Mouse (Mus musculus) thymus, postnatal 36 days (tissue): ENCODE results near the gene Hspb7.

Experiments
- DNase-seq, 2 experiments: peaks; one replicate each; pipeline ENCODE4 v3.0.0; 2022; ENCODE audit warnings: mixed read lengths in 2 of 2

The Hspb7 gene

DNA sequence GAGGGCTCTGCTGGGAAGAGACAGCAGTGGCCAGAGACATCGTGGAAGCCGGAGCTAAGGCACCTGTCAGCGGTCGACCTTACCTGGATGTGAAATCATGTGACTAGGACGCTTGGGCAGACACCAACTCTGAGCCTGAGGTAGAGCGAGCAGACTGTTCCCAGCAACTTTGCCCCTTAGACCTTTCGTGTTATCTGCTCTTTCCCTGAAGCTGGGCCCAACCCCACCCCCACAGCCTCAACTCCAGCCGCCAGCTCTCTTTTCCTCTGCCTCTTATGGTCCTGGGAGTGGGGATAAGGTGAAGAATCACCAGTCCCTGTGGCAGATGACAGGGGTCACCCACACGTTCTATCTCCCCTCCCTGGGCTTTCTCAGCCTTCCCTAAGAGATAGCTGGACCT, 307 bp downstream of the Hspb7 start:
- no peak for DNase-seq

DNA sequence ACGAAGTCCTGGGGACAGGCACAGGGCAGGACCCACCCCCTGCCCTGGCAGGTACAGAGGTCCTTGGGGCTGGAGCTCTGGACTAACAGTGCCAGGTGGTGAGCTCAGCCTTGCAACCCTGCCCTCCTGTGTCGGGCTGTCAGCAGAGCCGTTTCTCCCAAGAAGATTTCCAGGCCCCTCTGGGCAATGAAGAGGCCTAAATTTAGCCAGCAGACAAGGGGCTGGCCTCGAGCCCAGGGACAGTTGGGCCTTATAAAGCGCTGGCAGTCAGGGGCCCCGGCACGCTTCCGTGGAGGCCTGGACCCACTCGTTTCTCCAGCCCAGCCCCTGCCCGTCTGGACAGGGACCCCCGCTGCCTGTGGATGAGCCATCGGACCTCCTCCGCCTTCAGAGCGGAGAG, 844 bp downstream of the Hspb7 start:
- DNase-seq = no peak

DNA sequence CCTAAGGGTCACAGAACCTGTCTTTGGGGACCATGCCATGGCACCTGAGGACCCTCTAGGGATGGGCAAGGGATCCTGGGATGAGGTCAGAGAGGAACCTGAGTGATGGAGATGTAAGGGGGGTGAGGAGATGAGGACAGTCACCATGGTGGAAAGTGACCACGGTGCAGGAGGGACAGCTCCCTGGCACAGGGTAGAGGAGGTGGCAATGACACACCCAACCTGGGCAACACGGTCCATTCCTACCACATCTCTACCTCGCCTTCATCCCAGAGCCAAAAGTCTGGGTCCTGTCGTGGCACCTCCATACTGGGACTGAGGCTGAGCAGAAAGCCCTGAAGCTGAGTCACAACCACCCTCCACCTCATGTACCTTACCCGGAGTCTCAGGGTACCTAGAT, 2.3 kb downstream of the Hspb7 start:
- DNase-seq = no peak

DNA sequence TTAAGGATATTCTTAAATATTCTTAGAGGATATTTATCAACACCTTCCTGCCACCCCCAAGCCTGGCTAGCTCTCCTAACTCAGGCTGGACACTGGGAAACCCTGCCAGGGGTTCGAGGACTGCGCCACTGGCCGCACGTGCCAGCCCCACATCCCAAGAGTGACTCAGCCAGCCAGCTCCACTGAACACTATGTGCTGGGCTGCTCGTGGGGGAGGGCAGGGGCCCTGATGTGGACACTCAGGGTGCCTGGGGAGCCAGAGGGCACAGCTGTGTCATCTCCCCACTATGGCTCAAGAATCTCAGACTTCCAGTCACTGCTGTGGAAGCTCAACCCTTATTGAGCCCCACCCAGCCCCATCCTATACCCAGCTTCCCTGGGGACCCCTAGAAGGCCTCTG, 2.7 kb downstream of the Hspb7 start:
- no peak for DNase-seq

DNA sequence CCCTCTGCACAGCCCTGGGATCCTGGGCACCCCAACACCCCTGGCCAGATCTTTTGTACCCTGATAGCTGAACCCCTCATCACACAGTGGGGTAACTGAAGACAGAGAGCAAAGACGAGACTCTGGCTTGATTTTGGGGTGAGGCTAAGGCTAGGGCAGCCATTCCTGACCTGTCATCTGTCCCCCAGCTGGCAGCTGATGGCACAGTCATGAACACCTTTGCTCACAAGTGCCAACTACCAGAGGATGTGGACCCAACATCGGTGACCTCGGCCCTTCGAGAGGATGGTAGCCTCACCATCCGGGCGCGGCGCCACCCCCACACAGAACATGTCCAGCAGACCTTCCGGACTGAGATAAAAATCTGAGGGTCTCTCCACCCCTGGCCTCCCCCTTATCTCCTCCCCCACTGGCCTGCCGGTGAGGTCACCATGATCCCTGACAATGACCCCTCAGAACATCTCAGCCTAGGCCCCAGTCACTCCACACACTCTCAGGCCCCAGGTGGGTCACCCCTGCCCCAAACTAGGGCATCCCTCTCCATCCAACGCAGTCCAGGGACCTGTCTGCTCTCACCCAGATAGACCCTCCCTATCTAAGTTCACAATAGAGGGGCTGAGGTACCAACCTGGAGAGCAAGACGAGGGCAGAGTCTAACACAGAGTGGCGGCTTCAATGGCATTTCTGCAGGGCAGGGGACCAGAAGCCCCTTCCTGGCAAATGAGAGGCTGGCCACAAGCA, 3.3 kb downstream of the Hspb7 start:
- DNase-seq = no peak

GRCm38 (mm10) chr4:141425484-141426479, 5.2 kb downstream of the Hspb7 start:
- peak; percentile 33 to 57 for DNase-seq

DNA sequence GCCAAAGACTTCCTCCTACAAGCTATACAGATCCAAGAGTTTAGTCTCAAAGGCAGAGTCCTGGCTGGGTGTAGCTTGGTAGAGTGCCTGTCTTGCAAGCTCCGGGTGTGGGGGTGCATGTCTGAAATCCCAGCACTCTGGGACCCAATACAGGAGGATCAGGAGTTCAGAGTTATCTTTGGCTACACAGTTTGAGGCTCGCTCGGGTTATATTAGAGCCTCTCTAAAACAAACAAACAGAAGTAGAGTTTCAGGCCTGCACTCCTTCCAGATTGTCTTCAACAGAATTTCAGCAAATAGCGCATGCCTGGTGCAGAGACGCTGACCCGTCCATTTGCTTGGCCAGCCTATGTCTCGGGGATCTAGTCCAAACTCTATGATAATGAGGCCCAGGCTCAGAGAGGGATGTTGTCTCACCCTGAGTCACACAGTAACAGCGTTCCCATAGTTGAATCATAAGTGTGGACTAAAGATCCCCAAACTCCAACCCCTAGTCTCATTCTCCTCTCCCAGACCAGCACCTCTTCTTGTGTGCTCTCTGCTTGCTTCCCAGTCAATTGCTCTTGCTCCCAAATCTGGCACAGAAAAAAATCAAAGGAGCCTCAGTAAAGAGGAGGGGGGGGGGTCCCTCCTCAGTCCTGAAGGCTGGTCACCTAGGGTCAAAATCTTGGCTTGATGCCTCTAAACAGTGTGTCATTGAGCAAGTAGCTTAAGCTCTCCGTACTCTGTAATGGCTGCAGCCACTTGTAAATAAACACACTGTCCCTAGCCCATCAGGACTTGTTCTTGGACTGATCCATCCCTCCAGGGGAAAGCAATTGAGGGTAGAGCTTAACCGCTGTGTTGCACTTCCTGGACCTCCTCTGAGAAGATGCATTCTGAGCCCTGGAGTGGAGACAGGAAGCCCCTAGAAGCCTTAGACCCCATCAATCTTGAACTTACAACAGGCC, 6.5 kb downstream of the Hspb7 start:
- no peak for DNase-seq

- DNase-seq = no peak
Measured at GRCm38 (mm10) chr4:141427921-141428320, 7.3 kb downstream of the Hspb7 start.

GRCm38 (mm10) chr4:141429381-141429780, 8.8 kb downstream of the Hspb7 start:
- no peak for DNase-seq

DNA sequence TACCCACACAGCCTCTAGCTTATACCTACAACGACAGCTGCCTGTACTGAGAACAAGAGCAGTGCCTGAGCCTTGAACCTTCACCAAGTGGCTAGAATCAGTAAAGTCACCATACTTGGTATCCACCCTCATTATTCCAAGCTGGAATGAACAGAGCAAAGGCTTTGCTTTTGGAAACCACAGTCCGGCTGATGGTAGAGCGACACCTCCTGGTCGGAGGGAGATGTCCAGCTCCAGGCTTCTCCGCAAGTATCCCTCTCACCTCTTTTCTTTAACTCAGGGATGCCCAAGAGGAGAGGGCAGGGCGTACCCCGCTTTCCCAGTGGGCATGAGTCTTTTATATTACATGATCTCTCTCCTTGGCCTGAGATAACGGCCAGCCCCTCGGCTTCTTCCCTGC, 9.3 kb downstream of the Hspb7 start:
- no peak for DNase-seq

DNA sequence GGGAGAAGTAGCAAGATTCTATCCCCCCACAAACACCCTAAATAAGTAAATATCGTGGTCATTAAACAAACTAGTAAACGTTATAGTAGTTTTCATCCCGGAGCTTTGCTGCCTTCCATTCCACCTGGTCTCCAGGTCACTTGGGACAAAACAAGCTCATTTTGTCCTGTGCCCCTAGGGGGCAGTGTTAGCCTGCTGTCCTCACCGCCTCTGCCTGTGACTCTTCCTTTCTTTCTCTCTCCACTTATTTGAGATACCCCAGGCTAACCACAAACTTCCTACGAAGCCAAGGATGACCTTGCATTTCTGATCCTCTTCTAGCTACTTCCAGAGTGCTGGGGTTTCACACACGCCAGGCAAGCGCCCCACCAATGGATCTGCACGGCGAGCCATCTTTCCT, 10.4 kb downstream of the Hspb7 start:
- DNase-seq = peak; percentile 66 to 74

GRCm38 (mm10) chr4:141432666-141433065, 12.1 kb downstream of the Hspb7 start:
- DNase-seq = no peak

- DNase-seq = no peak
Measured at GRCm38 (mm10) chr4:141433191-141433590, 12.6 kb downstream of the Hspb7 start.

DNA sequence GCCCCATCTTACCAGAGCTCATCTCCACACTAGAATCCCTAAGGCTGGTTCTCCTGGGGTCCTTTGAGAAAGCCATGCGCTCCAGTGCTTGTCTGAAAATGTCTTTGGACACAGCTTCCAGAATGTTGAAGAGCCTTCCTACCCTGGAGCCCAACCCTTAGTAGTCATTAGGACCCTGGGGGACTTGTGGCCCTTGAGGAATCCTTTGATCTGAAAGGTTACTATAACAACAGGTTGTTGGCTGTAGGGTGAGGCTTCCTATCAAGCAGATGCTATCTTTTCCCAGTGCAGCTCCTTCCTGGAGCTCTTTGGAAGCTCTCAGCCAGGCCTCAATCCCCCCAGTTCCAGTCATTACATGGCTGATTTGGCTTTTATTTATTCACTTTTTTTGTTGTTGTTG, 15.4 kb downstream of the Hspb7 start, which contains the start of gene Srarp:
Srarp (minus strand) TSS at position 132 of the 400 bp plus-strand sequence.
- no peak for DNase-seq

DNA sequence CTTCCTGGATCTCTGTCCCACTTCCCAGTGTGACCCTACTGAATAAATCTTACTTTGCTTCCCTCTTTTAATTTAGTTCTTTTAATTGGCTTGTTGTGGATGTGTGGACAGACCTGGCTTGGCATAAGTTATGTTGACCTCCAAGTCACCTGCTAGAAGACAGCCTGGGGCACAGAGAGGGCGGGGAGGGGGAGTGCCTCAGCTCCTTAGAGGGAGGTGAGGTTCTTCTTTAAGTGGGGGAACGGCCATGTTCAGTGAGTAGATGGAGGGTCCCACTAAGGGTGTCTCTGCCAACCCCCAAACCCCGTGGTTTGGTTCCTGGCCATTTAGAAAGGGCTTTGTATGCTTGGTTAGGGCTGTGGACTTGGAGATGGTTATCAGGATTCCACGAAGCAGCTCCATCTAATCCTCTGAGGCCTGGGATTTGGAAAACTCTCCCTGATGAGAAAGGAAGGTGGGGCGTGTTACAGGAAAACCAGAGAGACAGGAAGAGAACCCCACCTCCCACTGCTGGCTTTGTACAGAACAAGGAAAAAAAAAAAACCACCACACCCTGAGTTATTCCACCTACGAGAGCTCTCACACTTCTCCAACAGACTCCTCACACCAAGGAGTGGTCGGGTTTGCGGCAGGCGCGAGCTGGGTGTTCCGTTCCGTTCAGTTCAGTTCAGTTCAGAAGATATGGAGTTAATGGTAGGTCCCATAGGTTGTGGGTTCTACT, 18.7 kb downstream of the Hspb7 start:
- no peak for DNase-seq

DNA sequence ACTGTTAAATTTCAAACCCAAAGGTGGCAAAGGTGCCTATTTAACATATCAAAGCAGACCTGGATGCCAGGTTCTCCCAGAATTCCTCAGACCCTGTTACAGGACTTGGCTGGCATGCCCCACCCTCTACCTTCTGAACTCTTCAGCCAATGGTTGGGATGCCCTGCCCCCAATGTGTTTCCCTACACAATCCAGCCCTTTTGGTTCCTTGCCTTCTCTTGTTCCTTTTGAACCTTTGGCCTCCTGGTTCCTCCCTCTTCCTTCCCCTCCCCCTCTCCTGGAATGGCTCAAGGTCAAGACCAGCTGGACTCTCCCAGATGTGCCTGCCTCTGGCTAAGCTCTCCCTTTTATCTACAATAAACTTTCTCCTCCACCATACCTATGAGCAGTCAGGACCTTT, 20.3 kb downstream of the Hspb7 start:
- DNase-seq = no peak

DNA sequence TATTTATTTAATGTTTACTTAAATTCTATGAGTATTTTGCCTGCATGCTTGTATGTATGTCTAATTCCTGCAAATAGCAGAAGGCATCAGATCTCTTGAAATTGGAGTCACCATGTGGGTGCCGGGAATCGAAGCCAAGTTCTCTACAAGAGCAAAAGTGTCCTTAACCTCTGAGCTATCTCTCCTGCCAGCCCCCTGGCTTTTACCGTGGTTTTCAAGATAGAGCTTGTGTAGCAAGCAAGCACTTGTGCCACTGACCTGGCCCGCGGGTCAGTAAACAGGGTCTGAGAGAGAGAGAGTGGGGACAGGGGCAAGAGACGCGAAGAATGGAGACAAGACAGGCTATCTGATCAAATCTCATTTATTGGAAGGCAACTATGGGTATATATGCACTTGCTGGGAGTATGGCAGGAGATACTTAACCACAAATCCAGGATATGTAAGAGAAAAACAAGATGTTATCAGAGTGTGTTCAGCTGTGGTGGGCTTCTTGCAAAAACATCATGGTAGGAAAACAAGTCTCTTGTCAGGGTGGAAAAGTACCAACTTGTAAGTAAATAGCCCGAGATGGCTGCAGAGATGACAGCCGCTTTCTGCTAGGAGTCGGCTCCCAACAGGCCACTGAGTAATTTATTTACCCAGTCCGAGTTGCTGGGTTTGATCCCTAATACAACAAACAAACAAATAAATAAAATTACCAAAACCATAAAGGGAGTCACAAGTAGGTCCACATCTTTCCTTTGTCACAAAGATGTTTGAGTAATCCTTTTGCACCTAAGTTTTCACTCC, 23.3 kb downstream of the Hspb7 start:
- DNase-seq = no peak

DNA sequence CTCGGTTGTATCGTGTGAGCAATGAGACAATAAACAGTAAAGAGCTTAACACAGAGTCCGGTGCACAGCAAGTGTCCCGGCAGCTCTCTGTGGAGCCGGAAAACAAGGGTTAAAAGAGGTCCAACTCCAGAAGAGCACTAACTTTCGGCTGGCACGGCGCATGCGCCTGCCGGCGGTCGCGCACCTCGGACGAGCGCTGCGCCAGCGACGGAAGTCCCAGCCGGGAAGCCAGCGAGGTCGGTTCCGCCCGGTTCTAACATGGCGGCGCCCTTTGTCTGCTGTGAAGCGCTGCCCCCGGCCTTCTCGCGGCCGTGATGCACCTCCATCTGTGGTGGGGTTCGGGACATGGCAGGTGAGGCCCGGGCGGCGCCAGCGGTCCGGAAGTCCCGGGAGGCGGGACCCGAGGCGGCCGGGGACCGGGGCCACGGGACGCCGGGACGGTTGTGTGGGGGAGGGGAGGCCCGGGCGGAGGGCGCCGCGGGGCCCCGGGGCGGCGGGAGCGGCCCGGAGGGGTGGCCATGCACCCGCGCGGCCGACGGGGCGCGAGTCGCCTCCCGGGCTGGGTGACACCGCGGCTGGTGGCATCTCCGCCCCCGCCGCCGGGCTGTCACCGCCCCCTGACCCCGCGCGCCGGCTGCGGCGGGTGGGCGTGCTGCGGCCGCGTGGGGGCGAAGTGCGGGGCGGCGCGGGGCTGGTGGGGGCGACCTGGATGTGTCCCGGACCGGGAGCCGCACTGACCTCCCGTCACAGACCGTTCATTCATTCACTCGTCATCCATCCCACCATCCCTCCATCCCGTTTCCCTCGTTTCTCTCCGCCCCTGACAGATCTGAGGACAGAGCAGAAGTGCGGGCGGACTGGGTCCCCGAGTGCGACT, 24.1 kb downstream of the Hspb7 start, which contains the start of gene Zbtb17:
Zbtb17 (plus strand) TSS at position 204 of the 877 bp plus-strand sequence.
- peak; percentile 89 to 92 for DNase-seq

- DNase-seq = no peak
Measured at GRCm38 (mm10) chr4:141445328-141445720, 24.7 kb downstream of the Hspb7 start.

GRCm38 (mm10) chr4:141446211-141446610, 25.6 kb downstream of the Hspb7 start:
- no peak for DNase-seq
